Mouse (Mus musculus) heart, adult 9 months (tissue): Measurements from ENCODE around the gene Cpne5.
A peak's percentile ranks its signal among the peaks of the same experiment; 100 is the strongest.
"Not testable (repeated sequence)": the region's sequence is repeated elsewhere in the genome, so short reads cannot be mapped to it uniquely, and the experiment has no call there.

Experiments used
- DNase-seq, 2 experiments: peaks; one replicate each; pipeline ENCODE4 v3.0.0; 2022; ENCODE audit warnings: low spot score in 2 of 2

The Cpne5 gene

GRCm38 (mm10) chr17:29257001-29257511 is 19.1 kb upstream of the Cpne5 start:
- DNase-seq: peak; percentile 81 to 84

GRCm38 (mm10) chr17:29256507-29256906 is 18.5 kb upstream of the Cpne5 start:
- DNase-seq: no peak

GRCm38 (mm10) chr17:29254784-29255183 is 16.8 kb upstream of the Cpne5 start:
- not testable (repeated sequence) for DNase-seq

GRCm38 (mm10) chr17:29253684-29254083 is 15.7 kb upstream of the Cpne5 start:
- peak; percentile 51 to 55 for DNase-seq

- no peak for DNase-seq
These were observed 15.3 kb upstream of the Cpne5 start for GRCm38 (mm10) chr17:29253236-29253635.

- peak; percentile 69 to 81 for DNase-seq
These were observed 13.8 kb upstream of the Cpne5 start for GRCm38 (mm10) chr17:29251608-29252390.

GRCm38 (mm10) chr17:29251006-29251405 is 13.0 kb upstream of the Cpne5 start:
- not testable (repeated sequence) for DNase-seq

- peak in 1 of 2 experiments; percentile 46 for DNase-seq
These were observed 11.5 kb upstream of the Cpne5 start for GRCm38 (mm10) chr17:29249512-29249911.

GRCm38 (mm10) chr17:29247881-29248280 is 9.9 kb upstream of the Cpne5 start:
- peak; percentile 58 to 66 for DNase-seq

- DNase-seq: peak; percentile 45 to 63
These were observed 8.6 kb upstream of the Cpne5 start for GRCm38 (mm10) chr17:29246602-29247001.

GRCm38 (mm10) chr17:29245725-29246124 is 7.8 kb upstream of the Cpne5 start:
- no peak for DNase-seq

- no peak for DNase-seq
These were observed 6.9 kb upstream of the Cpne5 start for GRCm38 (mm10) chr17:29244912-29245311.

- DNase-seq: no peak
These were observed 516 bp upstream of the Cpne5 start for GRCm38 (mm10) chr17:29238421-29238945.

- no peak for DNase-seq
These were observed 648 bp downstream of the Cpne5 start for GRCm38 (mm10) chr17:29237267-29237771.

- DNase-seq: no peak
These were observed 1.9 kb downstream of the Cpne5 start for GRCm38 (mm10) chr17:29236111-29236510.

GRCm38 (mm10) chr17:29231109-29231508 is 6.9 kb downstream of the Cpne5 start:
- DNase-seq: no peak

GRCm38 (mm10) chr17:29220631-29221030 is 17.3 kb downstream of the Cpne5 start:
- no peak for DNase-seq

GRCm38 (mm10) chr17:29218017-29218416 is 19.9 kb downstream of the Cpne5 start:
- DNase-seq: no peak

GRCm38 (mm10) chr17:29216078-29216477 is 21.9 kb downstream of the Cpne5 start:
- DNase-seq: no peak

- no peak for DNase-seq
These were observed 23.3 kb downstream of the Cpne5 start for GRCm38 (mm10) chr17:29214655-29215054.

GRCm38 (mm10) chr17:29214193-29214456 is 23.8 kb downstream of the Cpne5 start:
- no peak for DNase-seq

GRCm38 (mm10) chr17:29213381-29214192 is 24.4 kb downstream of the Cpne5 start:
- DNase-seq: no peak
